Mouse (Mus musculus) Patski (cell line): ENCODE results near the gene Midn. TPM values are rescaled to one million over a fixed set of nuclear protein-coding genes. Genes with fewer than 3 reads are reported as not detected.
"Not testable (repeated sequence)": the region's sequence is repeated elsewhere in the genome, so short reads cannot be mapped to it uniquely, and the experiment has no call there.

Experiments
- ATAC-seq: fragments of 100-300 bp; one replicate; pipeline ENCODE4 v1.8.0; 2021
- CTCF ChIA-PET: fragments of 350-600 bp; sonication (Branson Sonifier 250); formaldehyde crosslinking; loops from one replicate; lab custom pipeline; 2022; ENCODE audit warnings: inconsistent platforms; lab: Charles Lee
- POLR2A ChIA-PET: fragments of 350-600 bp; sonication (Branson Sonifier 250); formaldehyde crosslinking; loops from one replicate; lab custom pipeline; 2022; ENCODE audit warnings: antibody characterized with exemption, inconsistent platforms; lab: Charles Lee
- DNase-seq: peaks from one replicate; pipeline ENCODE4 v3.0.0-alpha.2; 2011; ENCODE audit warnings: low read depth, low spot score
- H3K27me3 ChIP-seq: fragments of 371-371 bp; one replicate; pipeline ENCODE4 v1.5.1; 2021
- CTCF ChIP-seq: fragments of 100-300 bp; IDR thresholded peaks from one replicate; pipeline ENCODE4 v1.5.1; 2021
- in situ Hi-C: fragments of 300-500 bp; cut with MboI; formaldehyde crosslinking; loops from 3 replicates; pipeline ENCODE4 v1.11.1; 2018; ENCODE audit warnings: low pct_unique_long_range_greater_than_20kb, mixed read lengths
- polyA plus RNA-seq: library from polyadenylated mRNA; unstranded; gene quantifications from one replicate; pipeline ENCODE4 v1.2.3, GENCODE M21; 2021

Midn gene
- polyA plus RNA-seq, 1 experiment from 2014 or later = 116 TPM

DNA sequence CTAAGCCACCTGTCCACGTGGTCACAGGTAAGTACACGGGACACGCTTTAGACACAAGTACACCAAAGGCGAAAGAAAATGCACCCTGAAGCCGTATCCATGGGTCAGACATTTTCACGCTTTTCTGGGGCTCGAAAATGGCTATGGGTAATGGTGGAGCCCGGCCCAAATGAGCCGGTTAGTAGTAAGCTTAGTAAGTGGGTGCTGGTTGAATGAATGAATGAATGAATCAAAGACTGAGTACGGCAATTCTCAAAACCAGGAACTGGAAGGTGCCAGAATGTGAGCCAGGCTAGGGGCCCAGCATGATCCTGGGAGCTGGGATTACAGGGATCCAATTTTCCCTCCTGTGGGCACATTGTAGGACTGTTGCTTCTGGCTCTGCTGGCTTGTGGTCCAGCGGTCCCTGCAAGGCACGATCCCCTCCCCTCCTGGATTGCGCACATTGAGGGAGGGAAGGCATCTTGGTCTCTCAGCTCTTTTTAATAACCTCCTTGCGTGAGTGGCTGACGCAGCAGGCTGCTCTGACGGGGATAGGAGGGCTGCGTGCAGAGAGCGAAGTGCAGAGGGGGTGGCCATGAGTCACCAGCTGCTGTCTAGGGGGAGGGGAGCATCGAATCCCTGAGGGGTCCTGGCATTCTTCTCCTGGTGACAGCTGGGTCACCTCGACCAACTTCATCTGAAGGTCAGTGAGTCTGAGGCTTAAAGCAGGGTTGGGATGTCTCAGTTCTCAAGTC lies 17.5 kb downstream of the Midn start, which contains the start of gene Cirbp:
Cirbp (plus strand) TSS at position 594 of the 737 bp plus-strand sequence.
- ChIA-PET CTCF (interaction anchor here (0.9 to 4.4 kb wide), 16 partner anchors 11 to 208 kb away, joined by 3 to 69 read pairs (median 5); partner anchors contain the start of genes Cbarp, Cnn2, Stk11 and Tmem259), POLR2A (interaction anchor here (0.6 to 11.6 kb wide), 5 partner anchors 16 to 180 kb away, joined by 3 to 191 read pairs (median 3); partner anchors contain the start of genes Cbarp and Midn)
- ATAC-seq = no peak
- in situ Hi-C loops = no loop called here
- H3K27me3 ChIP-seq = no peaks in the 10 kb centered on the region
- no peak for TF ChIP-seq CTCF
- DNase-seq = no peak

DNA sequence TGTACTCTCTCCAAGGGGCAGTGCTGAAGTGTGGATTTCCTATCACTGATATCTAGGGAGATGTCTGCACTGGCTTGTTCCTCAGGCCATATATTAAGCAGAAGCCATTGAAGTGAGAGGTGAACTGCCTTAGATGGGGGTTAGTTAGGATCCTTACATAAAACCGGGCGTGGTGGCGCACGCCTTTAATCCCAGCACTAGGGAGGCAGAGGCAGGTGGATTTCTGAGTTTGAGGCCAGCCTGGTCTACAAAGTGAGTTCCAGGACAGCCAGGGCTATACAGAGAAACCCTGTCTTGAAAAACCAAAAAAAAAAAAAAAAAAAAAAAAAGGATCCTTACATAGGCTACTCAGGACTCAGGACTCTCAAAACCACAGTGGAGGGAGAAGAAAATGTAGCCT lies 18.1 kb downstream of the Midn start:
- POLR2A ChIA-PET = interaction anchor here (1.2 to 11.6 kb wide), 3 partner anchors 16 to 122 kb away, joined by 3 to 191 read pairs (median 4); partner anchors contain the start of genes Cbarp and Midn
- in situ Hi-C loops = not testable (repeated sequence)

DNA sequence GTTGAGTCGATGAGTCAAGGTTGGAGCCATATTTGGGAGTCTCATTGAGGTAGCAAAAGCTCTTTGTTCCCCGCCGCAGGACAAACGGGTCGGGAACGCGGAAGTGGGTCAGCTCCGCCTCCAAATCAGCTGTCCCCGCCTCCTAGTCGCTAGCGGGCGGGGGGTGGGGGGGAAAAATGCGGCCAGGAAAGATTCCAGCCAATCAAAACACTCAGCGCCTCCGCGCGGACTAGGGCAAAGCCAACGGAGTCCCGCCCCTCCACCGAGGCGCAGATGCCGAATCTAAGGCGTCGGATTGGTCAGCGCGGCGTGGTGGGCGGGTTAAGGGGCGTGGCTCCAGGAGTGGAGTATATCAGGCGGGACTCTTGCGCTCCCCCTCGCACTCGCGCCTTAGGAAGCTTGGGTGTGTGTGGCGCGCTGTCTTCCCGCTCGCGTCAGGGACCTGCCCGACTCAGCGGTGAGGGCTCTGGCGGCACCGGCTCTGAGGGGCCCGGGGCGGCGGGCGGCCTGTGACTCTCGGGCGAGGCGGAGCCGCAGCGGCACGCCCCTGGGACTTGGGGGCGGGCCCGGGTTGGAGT lies 19.5 kb downstream of the Midn start:
- no peaks in the 10 kb centered on the region for H3K27me3 ChIP-seq
- in situ Hi-C loops = no loop called here
- no peak for TF ChIP-seq CTCF
- ChIA-PET POLR2A (interaction anchor here (1.0 to 11.6 kb wide), 3 partner anchors 9 to 86 kb away, joined by 3 to 191 read pairs (median 3); partner anchors contain the start of gene Midn), CTCF (interaction anchor here (1.0 to 4.4 kb wide), 4 partner anchors 23 to 208 kb away, joined by 3 to 58 read pairs (median 12); partner anchors contain the start of genes Tmem259 and Wdr18)
- DNase-seq (peak; percentile 85), ATAC-seq (peak; percentile 65)

More for the DNA sequence above, 18.1 kb downstream of the Midn start:
- DNase-seq, ATAC-seq, H3K27me3 ChIP-seq: not testable (repeated sequence)
- CTCF ChIA-PET = interaction anchor here (1.2 to 4.4 kb wide), 6 partner anchors 12 to 181 kb away, joined by 3 to 69 read pairs (median 16); partner anchors contain the start of genes Stk11 and Tmem259

DNA sequence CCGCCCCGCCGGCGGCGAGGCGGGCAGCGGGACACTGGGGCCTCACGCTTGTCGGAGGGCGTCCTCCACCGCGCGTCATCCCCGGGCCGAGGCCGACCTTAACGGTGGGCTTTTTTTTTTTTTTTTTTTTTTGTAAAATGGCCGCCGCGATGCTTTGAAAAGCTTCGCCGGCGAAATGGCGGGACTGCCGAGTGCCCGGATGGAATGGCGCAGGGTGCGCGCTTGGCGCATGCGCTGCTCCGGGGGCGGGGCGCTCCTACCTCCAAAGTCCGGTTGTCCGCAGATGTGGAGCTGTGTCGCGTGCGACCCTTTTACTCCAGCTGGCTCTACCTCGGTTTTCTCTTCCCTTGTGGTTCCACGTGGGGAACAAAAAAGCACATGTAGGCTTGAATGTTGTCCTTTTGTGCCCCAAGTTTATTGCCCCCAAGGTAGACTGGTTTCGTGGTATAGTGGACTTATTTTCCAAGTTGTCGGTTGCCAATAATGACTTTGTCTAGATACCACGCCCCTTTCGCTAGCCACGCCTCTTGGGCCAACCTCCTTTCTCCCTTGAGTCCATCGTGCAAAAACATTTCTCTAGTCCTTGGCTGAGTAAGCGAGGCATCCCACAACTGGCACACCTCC lies 20.1 kb downstream of the Midn start:
- ChIA-PET CTCF (interaction anchor here (1.3 kb wide), 1 partner anchor 38 kb away, joined by 3 read pairs; no protein-coding TSS in a partner anchor), POLR2A (interaction anchor here (0.6 to 11.6 kb wide), 11 partner anchors 10 to 231 kb away, joined by 3 to 191 read pairs (median 3); partner anchors contain the start of genes Midn and Ndufs7)
- no peak for DNase-seq
- in situ Hi-C loops = no loop called here
- H3K27me3 ChIP-seq = no peaks in the 10 kb centered on the region
- peak; percentile 20 for ATAC-seq
- TF ChIP-seq CTCF = no peak

DNA sequence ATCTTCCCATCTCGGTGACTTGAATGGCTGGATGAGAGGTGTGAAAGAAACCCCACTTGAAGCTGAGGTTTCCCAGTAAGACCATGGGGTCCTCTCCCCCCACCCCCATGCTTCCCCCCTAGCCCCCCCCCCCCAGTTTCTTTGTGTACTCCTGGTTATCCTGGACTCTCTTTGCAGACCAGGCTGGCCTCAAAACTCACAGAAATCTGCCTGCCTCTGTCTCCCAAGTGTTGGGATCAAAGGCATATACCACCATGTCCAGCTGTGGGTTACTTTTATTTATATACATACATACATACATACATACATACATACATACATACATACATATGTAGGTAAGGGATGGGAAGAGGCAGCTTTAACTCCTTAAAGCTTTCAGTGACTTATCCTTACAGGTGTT lies 21.0 kb downstream of the Midn start:
- ATAC-seq (no peak), DNase-seq (no peak)
- in situ Hi-C loops = no loop called here
- no peaks in the 10 kb centered on the region for H3K27me3 ChIP-seq
- ChIA-PET POLR2A (interaction anchor here (0.6 to 1.3 kb wide), 2 partner anchors 10 to 73 kb away, joined by 3 read pairs; no protein-coding TSS in a partner anchor), CTCF (interaction anchor here (1.3 kb wide), 1 partner anchor 37 kb away, joined by 3 read pairs; no protein-coding TSS in a partner anchor)
- TF ChIP-seq CTCF = no peak

DNA sequence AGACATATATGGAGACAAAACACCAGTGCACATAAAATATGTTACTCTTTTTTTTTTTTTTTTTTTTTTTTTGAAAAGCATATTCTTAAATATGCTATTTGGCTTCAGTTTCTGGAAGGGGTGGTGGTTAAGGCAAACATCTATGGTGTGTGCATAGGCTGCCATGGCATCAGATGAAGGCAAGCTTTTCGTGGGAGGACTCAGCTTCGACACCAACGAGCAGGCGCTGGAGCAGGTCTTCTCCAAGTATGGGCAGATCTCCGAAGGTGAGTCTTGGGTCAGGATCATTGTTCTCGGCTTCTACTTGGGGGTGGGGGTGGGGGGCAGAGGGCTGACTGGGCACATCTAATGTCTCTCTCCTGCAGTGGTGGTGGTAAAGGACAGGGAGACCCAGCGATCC lies 21.6 kb downstream of the Midn start:
- ATAC-seq = no peak

DNA sequence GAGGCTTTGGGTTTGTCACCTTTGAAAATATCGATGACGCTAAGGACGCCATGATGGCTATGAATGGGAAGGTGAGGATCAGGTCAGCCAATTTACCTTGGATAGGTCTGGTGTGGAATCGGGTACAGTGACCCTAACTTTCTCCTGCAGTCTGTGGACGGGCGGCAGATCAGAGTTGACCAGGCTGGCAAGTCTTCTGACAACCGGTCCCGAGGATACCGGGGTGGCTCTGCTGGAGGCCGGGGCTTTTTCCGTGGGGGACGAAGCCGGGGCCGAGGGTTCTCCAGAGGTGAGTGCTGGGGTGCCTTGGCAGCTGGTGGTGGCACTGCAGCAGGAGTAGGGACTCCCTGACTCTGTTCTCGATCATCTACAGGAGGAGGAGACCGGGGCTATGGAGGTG lies 22.0 kb downstream of the Midn start:
- ChIA-PET POLR2A (no interaction called here), CTCF (no interaction called here)
- no peak for TF ChIP-seq CTCF
- no peak for DNase-seq
- ATAC-seq = no peak
- in situ Hi-C loops = no loop called here
- no peaks in the 10 kb centered on the region for H3K27me3 ChIP-seq

More for the DNA sequence above, 21.6 kb downstream of the Midn start:
- TF ChIP-seq CTCF = no peak
- POLR2A ChIA-PET = no interaction called here
- DNase-seq = no peak
- CTCF ChIA-PET = no interaction called here
- in situ Hi-C loops = no loop called here
- H3K27me3 ChIP-seq = no peaks in the 10 kb centered on the region

DNA sequence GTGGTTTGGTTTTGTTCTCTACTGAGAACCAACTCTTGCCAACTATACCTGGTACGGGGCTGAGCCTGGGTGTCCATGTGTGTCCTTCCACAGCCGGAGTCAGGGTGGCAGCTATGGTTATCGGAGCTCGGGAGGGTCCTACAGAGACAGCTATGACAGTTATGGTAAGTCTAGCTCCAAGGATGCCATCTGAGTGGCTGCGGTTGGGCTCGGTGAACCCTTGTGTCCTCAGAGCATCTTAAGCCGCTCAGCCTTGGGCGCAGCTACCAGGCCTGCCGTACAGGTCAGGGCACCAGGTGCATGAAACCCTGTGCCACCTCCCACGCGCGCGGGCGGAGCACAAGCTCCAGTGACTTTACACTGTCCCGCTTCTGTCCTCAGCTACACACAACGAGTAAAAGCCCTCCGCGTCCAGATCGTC lies 22.5 kb downstream of the Midn start:
- POLR2A ChIA-PET = no interaction called here
- TF ChIP-seq CTCF = no peak
- in situ Hi-C loops = no loop called here
- CTCF ChIA-PET = no interaction called here
- no peaks in the 10 kb centered on the region for H3K27me3 ChIP-seq
- DNase-seq = no peak
- ATAC-seq = no peak

DNA sequence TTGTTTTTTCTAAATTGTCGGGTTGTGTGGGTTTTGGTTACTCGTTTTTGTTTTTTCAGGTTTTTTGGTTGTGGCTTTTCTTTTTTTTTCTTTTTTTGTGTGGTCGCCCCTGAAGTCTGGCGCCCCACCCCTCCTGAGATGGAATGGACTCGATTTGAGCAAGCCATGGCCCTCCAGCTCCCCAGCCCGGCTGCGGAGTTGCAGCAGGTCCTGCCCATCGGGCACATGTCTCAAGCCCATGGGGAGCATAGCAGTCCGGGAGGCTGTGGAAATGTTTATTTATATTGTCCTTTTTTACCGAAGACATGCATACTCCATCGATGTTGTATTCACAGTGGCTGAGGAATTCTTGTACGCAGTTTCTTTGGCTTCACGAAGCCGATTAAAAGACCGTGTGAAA lies 23.2 kb downstream of the Midn start:
- in situ Hi-C loops = no loop called here
- H3K27me3 ChIP-seq = no peaks in the 10 kb centered on the region
- ATAC-seq (no peak), DNase-seq (no peak)
- ChIA-PET POLR2A (no interaction called here), CTCF (no interaction called here)
- no peak for TF ChIP-seq CTCF
